Mouse (Mus musculus) heart, embryonic 11.5 days (tissue): Measurements from ENCODE around the gene Dus3l. TPM values are rescaled to one million over a fixed set of nuclear protein-coding genes. Genes with fewer than 3 reads are reported as not detected.

ENCODE experiments used
- ATAC-seq: fragments of 200-750 bp; cut with Nextera tagmentation; replicated peaks from 2 replicates; pipeline ENCODE4 v1.8.0; 2017; ENCODE audit warnings: moderate library complexity; ENCODE audit not compliant: insufficient number of reproducible peaks, low FRiP score, low TSS enrichment
- H3K27ac ChIP-seq: fragments of 300-500 bp; sonication (generic); 2 replicates; pipeline ENCODE4 v1.5.1; 2014; ENCODE audit warnings: mild to moderate bottlenecking, low read depth, low read length
- H3K27me3 ChIP-seq: fragments of 300-500 bp; sonication (generic); 2 replicates; pipeline ENCODE4 v1.6.1; 2014; ENCODE audit warnings: mild to moderate bottlenecking, low read length, mixed read lengths; ENCODE audit not compliant: control insufficient read depth, insufficient read depth
- H3K36me3 ChIP-seq: fragments of 300-500 bp; sonication (generic); 2 replicates; pipeline ENCODE4 v1.6.1; 2014; ENCODE audit warnings: mild to moderate bottlenecking, low read length, moderate library complexity, mixed read lengths; ENCODE audit not compliant: control insufficient read depth, insufficient read depth
- H3K4me1 ChIP-seq: fragments of 300-500 bp; sonication (generic); 2 replicates; pipeline ENCODE4 v1.6.1; 2014; ENCODE audit warnings: low read length; ENCODE audit not compliant: control insufficient read depth, insufficient read depth
- H3K4me2 ChIP-seq: fragments of 300-500 bp; sonication (generic); 2 replicates; pipeline ENCODE4 v1.6.1; 2014; ENCODE audit warnings: mild to moderate bottlenecking, moderate library complexity
- H3K4me3 ChIP-seq: fragments of 300-500 bp; sonication (generic); 2 replicates; pipeline ENCODE4 v1.5.1; 2014; ENCODE audit warnings: low read depth, low read length
- H3K9ac ChIP-seq: fragments of 300-500 bp; sonication (generic); 2 replicates; pipeline ENCODE4 v1.6.1; 2014; ENCODE audit warnings: mild to moderate bottlenecking, low read depth, low read length, moderate library complexity
- H3K9me3 ChIP-seq: fragments of 300-500 bp; sonication (generic); replicated peaks from 2 replicates; pipeline ENCODE4 v1.6.1; 2016; ENCODE audit warnings: low read length; ENCODE audit not compliant: control insufficient read depth
- WGBS: fragments of 180-500 bp; shearing (Covaris S2); extraction: QIAGEN DNeasy Blood & Tissue Kit; methylation state at CpG from one replicate; pipeline ENCODE4 v1.1.7; 2014; ENCODE audit not compliant: insufficient replicate concordance; 5-methylcytosine and 5-hydroxymethylcytosine counted together
- polyA plus RNA-seq: library from polyadenylated mRNA; unstranded; fragments of >200 nt; fragmentation: Nextera tagmentation; extraction: Ambion mirVana; gene quantifications from 2 replicates; pipeline ENCODE4 v1.2.1, GENCODE M21; 2014

Dus3l gene
- polyA plus RNA-seq, 1 experiment from 2014 or later: 28.4 TPM

DNA sequence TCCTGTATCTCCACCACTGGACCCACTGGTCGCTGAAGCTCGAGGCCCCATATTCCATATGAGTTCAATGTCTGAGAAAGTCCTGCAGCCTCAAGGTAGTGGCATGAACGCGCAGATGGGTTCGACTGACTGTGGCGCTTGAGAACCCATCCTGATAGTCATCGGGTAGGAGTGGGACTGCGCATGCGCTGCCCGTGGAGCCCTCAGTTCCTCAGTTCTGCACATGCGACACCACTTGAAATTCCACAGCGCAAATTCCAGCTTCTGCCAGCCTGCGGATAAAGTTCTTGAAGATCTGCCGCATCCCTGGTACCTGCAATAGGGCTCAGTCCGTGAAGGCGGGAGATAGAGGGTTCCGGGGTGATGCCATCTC lies 23.8 kb upstream of the Dus3l start:
- H3K4me2 ChIP-seq: no peak overlapping the region

DNA sequence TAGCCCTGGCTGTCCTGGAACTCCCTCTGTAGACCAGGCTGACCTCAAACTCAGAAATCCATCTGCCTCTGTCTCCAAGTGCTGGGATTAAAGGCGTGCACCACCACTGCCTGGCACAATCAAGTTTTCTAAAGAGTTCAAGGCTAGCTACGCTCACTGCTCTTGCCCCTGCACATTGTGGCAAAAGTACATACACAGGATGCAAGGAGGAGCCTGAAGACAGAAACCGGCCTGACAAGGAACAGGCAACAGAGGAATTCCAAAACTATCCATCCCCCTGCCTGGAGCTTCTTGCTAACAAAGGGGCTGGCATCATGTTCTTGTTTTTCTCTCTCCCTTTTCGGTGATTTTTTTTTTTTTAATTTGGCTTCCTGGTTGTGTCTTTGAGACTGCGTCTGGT lies 20.4 kb upstream of the Dus3l start:
- Histone ChIP-seq H3K9me3 (no peaks in the 10 kb centered on the region), H3K9ac (no peak overlapping the region), H3K27ac (no peak overlapping the region), H3K4me1 (no peaks in the 10 kb centered on the region), H3K4me2 (no peak overlapping the region), H3K4me3 (no peak overlapping the region), H3K27me3 (peaks cover 3% of the 10 kb centered on the region; the same call in 1 of the 2 replicates), H3K36me3 (no peaks in the 10 kb centered on the region)
- ATAC-seq: no peak
- 41% methylated on average over 5 of the region's 5 CpGs for WGBS

More for the DNA sequence above, 23.8 kb upstream of the Dus3l start:
- Histone ChIP-seq H3K9ac (no peak overlapping the region), H3K27ac (no peak overlapping the region), H3K9me3 (no peaks in the 10 kb centered on the region), H3K36me3 (no peaks in the 10 kb centered on the region), H3K4me3 (no peak overlapping the region), H3K27me3 (no peaks in the 10 kb centered on the region), H3K4me1 (no peaks in the 10 kb centered on the region)
- WGBS: 58% methylated on average over 17 of the region's 17 CpGs
- no peak for ATAC-seq

DNA sequence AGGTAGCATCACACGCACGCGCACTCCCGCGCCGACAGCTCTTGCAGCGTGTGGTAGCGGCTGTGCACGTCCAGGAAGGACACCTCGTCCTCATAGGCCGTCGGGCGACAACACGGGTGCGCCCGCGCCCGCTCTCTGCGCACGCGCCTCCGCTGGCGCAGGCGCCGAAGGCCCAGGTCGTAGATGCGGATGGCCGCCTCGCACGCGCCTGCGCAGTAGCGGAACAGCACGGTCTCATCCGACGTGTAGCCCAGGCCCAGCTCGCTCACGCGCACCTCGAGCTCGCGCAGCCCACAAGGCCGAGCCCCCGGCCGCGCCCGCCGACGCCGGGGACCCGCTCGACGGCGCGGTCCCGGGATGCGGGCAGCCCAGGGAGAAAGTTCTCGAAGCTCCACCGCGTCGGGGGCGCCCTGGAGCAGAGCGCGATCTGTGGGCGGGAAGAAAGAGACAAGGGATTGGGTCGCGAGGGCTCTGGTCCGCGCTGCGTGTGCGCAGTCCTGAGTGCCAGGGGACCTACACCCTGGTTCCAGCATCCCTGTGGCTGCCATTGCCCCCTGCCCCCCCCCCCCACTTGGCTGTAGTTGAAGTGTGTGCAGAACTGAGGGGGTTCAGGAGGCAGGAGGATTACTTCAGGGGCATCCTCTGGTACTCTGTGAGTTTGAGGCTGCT lies 13.0 kb upstream of the Dus3l start:
- peak; percentile 70 for ATAC-seq
- Histone ChIP-seq H3K27me3 (peaks cover 69% of the 10 kb centered on the region), H3K4me2 (peak overlapping the region; percentile 62), H3K36me3 (no peaks in the 10 kb centered on the region), H3K9me3 (no peaks in the 10 kb centered on the region), H3K4me3 (peak overlapping the region; percentile 36), H3K27ac (no peak overlapping the region), H3K4me1 (no peaks in the 10 kb centered on the region; the same call in 1 of the 2 replicates), H3K9ac (peak overlapping the region; percentile 60; the same call in 1 of the 2 replicates)
- 17% methylated on average over 71 of the region's 71 CpGs for WGBS

DNA sequence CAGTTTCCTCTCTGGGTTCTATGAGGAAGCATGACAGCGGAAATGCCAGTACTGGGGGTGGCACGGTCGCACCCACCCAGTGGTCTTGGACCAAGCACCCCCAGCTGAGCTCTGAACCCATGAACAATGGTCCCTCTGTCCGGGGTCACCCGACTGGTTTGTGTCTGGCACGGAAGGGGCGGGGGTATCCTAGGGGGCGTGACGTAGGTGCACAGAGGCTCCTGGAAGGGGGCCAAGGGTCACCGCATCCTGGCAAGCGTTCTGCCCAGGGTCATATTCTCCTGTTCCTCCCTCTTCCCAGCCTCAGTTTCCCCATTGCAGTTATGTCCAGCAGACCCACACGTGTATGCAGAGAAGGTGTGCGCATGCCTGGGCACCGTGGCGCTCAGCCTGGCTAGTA lies 11.1 kb upstream of the Dus3l start:
- 22% methylated on average over 15 of the region's 15 CpGs for WGBS
- H3K4me3 ChIP-seq: no peak overlapping the region
- ATAC-seq: no peak

DNA sequence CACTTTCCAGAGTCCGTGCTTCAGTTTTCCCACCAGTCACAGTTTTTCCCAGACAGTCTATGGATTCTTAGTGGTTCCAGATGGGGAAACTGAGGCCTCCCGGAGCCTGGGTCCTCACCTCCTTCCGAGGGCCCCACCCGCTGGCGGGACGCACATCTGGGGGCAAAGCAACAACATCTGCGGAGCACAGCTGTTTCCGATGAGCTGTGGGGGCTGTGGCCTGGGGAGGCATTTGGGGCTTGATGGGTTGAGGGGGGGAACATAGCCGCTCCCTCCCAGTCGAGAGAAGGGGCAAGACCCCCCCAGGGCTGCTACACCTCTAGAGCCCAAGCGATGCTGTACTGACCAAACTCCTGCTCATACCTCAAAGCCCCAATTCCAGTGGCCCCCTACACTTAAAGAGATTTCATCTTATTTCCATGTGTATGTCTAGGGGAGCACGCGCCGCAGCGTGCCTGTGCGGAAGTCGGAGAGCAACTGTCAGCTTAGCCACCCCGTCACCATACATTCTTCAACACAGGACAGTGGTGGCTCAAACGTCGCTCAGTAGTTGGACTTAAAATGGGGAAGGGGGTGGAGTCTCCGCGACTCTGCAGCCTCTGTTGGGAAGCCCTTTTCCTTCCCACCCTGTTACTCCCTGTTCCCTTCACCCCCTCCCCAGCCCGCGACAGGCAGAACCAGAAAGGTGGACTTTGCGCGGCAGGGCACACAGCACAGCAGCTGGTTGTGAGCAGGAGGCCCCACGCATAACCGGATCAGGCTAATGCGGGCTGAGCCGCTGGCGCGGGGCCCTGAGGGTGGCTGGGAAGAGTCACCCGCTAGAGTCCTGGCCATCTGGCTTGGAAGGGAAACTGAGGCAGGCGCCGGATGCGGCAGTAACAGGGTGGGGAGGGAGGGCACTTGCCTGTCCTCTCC lies 10.0 kb upstream of the Dus3l start:
- peaks cover 15% of the 10 kb centered on the region; the same call in 1 of the 2 replicates for H3K4me1 ChIP-seq
- no peak for ATAC-seq
- H3K27me3 ChIP-seq: peaks cover 86% of the 10 kb centered on the region
- no peak overlapping the region for H3K27ac ChIP-seq
- no peaks in the 10 kb centered on the region; the same call in 1 of the 2 replicates for H3K9me3 ChIP-seq
- no peaks in the 10 kb centered on the region for H3K36me3 ChIP-seq
- peak overlapping the region; percentile 11; the same call in 1 of the 2 replicates for H3K4me2 ChIP-seq
- peak overlapping the region; percentile 8 for H3K4me3 ChIP-seq
- 13% methylated on average over 36 of the region's 36 CpGs for WGBS
- no peak overlapping the region for H3K9ac ChIP-seq

More for the DNA sequence above, 11.1 kb upstream of the Dus3l start:
- no peak overlapping the region for H3K9ac ChIP-seq
- no peaks in the 10 kb centered on the region for H3K36me3 ChIP-seq
- no peak overlapping the region for H3K4me2 ChIP-seq
- H3K27ac ChIP-seq: no peak overlapping the region
- H3K9me3 ChIP-seq: no peaks in the 10 kb centered on the region; the same call in 1 of the 2 replicates
- H3K27me3 ChIP-seq: peaks cover 87% of the 10 kb centered on the region
- peaks cover 13% of the 10 kb centered on the region; the same call in 1 of the 2 replicates for H3K4me1 ChIP-seq

DNA sequence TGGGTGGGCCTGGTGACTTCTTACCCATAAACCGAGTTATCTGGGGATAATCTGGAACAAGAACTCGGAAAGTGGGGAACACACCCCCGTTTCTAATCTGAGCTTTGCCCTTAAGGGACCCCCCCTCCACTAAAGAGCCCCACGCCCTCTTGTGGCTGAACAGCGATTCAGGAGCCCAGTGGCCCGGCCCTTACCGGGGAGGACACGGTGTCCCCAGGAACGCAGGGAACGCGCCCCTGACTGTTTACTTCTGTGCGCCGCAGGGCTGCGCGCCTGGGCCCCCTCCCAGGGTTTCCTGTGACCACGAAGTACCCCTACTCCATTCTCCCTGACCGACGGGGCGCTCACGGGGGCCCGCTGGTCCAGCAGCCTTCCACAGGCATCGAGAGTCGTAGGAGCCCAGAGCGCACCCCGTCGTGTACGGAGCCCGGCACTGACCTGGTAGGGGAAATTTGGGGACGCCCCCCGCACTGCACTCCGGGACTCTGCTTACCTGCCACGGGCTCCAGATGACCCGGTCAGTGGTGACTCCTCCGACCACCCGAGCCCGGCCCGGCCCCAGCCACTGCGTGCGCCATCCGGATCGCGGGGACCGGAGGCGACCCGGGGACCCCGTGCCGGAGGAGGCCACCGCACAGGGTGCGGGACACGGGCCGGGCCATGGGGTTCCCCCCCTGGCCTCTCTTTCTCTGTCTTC lies 7.7 kb upstream of the Dus3l start:
- H3K9ac ChIP-seq: peak overlapping the region; percentile 53
- 2% methylated on average over 51 of the region's 51 CpGs for WGBS
- no peak overlapping the region for H3K27ac ChIP-seq
- peaks cover 20% of the 10 kb centered on the region for H3K4me1 ChIP-seq
- no peak for ATAC-seq
- no peaks in the 10 kb centered on the region; the same call in 1 of the 2 replicates for H3K9me3 ChIP-seq
- peak overlapping the region; percentile 52 for H3K4me3 ChIP-seq
- no peaks in the 10 kb centered on the region for H3K36me3 ChIP-seq
- peak overlapping the region; percentile 72 for H3K4me2 ChIP-seq
- H3K27me3 ChIP-seq: peaks cover 67% of the 10 kb centered on the region

DNA sequence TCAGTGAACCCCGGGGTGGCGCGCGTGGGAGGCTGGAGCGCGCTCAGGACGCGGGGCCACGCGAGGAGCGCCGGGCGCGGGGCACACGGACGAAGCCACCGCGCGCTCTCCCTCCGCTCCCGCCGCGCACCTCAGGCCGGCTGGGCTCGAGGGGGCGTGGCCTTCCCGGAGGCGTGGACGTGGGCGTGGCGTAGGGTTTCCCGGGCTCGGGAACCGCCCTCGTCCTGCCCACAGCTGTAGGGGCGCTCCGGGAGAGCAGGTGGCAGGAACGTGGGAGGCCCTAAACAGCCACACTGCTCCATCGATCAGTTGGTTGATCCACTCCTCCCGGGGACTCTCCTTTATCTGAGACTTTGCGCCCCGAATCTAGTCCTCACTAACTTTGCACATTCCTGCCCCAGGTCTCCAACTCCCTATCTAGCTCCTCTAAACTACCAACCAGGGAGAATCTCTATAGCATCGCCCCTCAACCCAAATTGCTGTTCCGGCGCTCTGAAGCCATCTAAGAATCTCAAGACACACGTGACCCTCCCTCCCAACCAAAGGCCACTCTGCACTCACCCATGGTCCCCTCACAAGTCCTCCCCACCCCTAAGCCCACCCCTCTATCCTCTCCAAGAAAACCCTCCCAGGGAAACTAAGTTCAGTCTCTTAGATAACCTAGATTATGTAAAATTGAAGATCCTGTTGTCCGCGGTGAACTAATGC lies 7.0 kb upstream of the Dus3l start, which contains the start of gene Nrtn:
TSS of gene Nrtn (minus strand) at position 115 of the 708 bp plus-strand sequence.
- Histone ChIP-seq H3K27me3 (peaks cover 59% of the 10 kb centered on the region), H3K9ac (peak within 1 kb of the TSS; percentile 53), H3K9me3 (no peaks in the 10 kb centered on the region; the same call in 1 of the 2 replicates), H3K27ac (peak within 1 kb of the TSS; percentile 54), H3K36me3 (no peaks in the 10 kb centered on the region), H3K4me2 (peak within 1 kb of the TSS; percentile 72), H3K4me3 (peak within 1 kb of the TSS; percentile 52), H3K4me1 (peaks cover 24% of the 10 kb centered on the region)
- ATAC-seq: peak; percentile 54
- WGBS: under 1% methylated on average over 25 of the region's 48 CpGs
